Mouse (Mus musculus): ENCODE data around the gene Gm11627. TPM values are rescaled to one million over a fixed set of nuclear protein-coding genes. Genes with fewer than 3 reads are reported as not detected.
"Not testable (repeated sequence)": the region's sequence is repeated elsewhere in the genome, so short reads cannot be mapped to it uniquely, and the experiment has no call there.

The Gm11627 gene
- polyA plus RNA-seq, 1 experiment from 2014 or later = not detected

DNA sequence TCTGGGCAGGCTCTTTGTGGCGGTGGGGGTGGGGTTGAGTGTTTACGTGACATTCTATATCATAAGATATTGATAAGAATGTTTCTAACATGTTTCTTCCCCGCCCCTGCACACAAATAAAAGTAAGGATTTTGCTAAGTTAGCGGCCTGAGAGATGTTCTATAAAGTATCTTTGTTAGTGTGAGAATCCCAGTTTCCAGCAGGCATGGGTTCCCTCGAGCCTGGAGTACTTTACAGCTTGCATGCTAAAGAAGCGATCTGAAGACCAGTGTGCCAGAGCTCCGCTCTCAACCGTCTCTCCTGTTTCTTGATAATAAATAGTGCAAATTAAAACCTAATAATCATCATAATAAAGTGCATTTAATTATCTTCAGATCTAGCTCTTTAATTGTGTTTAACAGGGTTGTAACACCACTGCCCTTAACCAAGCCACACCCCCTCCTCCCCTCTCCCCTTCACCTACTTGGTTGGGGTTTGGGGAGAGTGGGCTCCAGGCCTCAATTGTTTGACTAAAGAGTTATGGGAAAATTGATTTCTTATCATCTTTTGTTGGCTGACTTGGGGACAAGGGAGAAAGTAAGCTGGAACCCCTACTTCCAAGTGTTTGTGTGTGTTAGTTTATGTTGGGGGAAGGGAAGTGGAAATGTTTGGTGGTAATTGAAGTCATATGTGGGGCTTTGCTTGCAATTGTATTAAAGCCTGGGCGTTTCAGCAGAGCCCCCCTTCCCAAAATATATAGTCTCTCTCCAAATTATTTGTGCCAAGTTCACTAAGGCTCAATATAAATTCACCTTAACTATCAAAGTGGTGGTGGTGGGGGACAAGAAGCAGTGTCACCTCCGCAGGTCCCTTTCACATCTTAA lies 28.7 kb upstream of the Gm11627 start:
- H3K27me3 ChIP-seq (ENCODE audit: insufficient read depth, low read length) = peaks cover 73% of the 10 kb centered on the region

DNA sequence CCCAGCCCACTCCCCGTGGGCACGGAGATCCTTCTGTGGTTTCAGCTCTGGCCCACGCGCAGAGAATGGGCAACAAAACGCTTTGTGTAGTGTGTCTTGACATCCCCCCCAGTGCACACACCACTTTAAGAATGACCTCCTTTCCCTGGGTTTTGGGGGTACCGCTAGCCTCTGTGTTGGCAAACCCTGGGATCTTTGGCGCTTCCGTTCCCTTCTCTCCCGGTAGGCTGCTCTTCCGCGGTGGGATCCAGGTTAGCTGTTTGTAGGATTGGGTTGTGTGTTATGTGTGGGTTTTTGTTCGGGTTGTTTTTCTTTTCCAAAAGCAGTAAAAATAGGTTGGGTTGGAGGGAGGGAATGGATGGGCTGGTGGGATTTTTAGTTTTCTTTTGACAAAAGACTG lies 27.9 kb upstream of the Gm11627 start:
- H3K4me1 ChIP-seq (ENCODE audit: insufficient read depth); H3K9ac ChIP-seq (replicated peaks); H3K4me3 ChIP-seq (ENCODE audit: low read depth, low read length); H3K9me3 ChIP-seq (ENCODE audit: low read length); ATAC-seq; DNase-seq; H3K4me2 ChIP-seq (ENCODE audit: low read depth, low read length); H3K36me3 ChIP-seq (replicated peaks; ENCODE audit: insufficient read depth, low read length); H3K27ac ChIP-seq (ENCODE audit: low read depth): not testable (repeated sequence)
- 22% methylated on average over 12 of the region's 12 CpGs for WGBS (ENCODE audit: insufficient replicate concordance)
- H3K27me3 ChIP-seq (ENCODE audit: insufficient read depth, low read length) = peaks cover 77% of the 10 kb centered on the region

More for the DNA sequence above, 28.7 kb upstream of the Gm11627 start:
- no peak for DNase-seq
- no peak overlapping the region for H3K9ac ChIP-seq (replicated peaks)
- no peak for ATAC-seq
- H3K4me2 ChIP-seq (ENCODE audit: low read depth, low read length) = no peak overlapping the region
- WGBS (ENCODE audit: insufficient replicate concordance) = 50% methylated on average over 10 of the region's 10 CpGs
- peaks cover 3% of the 10 kb centered on the region; the same call in 1 of the 2 replicates for H3K4me1 ChIP-seq (ENCODE audit: insufficient read depth)
- H3K4me3 ChIP-seq (ENCODE audit: low read depth, low read length) = no peak overlapping the region
- H3K27ac ChIP-seq (ENCODE audit: low read depth) = no peak overlapping the region
- no peaks in the 10 kb centered on the region for H3K9me3 ChIP-seq (ENCODE audit: low read length)
- TF ChIP-seq CTCF (IDR thresholded peaks at IDR 0.05; ENCODE audit: low read depth) = no peak
- no peak for TF ChIP-seq EP300 (IDR thresholded peaks at IDR 0.05; ENCODE audit: low read depth)
- H3K36me3 ChIP-seq (replicated peaks; ENCODE audit: insufficient read depth, low read length) = no peaks in the 10 kb centered on the region

DNA sequence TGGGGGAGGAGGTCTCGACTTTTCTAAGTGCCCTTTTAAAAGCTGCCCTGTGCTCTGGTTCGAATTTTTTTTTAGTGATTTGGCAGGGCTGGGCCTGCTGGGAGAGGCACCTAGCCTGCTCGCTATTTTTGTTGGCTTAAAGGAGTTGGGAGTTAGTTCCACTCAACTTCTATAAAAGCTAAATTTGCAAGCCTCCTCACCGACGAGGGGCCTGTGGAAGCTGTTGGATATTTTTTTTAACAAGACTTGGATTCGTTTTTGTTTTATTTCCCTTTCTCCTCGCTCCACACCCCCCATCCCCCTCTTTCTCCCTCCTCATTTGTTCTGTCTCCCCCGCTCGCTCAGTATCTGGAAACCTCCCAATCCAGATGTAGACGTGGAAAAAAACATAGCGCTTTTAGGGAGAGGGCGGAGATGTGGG lies 27.5 kb upstream of the Gm11627 start:
- Histone ChIP-seq H3K9ac (replicated peaks) (no peak overlapping the region), H3K27ac (ENCODE audit: low read depth) (no peak overlapping the region), H3K9me3 (ENCODE audit: low read length) (no peaks in the 10 kb centered on the region), H3K27me3 (ENCODE audit: insufficient read depth, low read length) (peaks cover 81% of the 10 kb centered on the region), H3K36me3 (replicated peaks; ENCODE audit: insufficient read depth, low read length) (no peaks in the 10 kb centered on the region), H3K4me2 (ENCODE audit: low read depth, low read length) (no peak overlapping the region), H3K4me1 (ENCODE audit: insufficient read depth) (peaks cover 3% of the 10 kb centered on the region; the same call in 1 of the 2 replicates), H3K4me3 (ENCODE audit: low read depth, low read length) (no peak overlapping the region)
- no peak for DNase-seq
- ATAC-seq = no peak
- TF ChIP-seq CTCF (IDR thresholded peaks at IDR 0.05; ENCODE audit: low read depth) (no peak), EP300 (IDR thresholded peaks at IDR 0.05; ENCODE audit: low read depth) (no peak)
- 16% methylated on average over 12 of the region's 12 CpGs for WGBS (ENCODE audit: insufficient replicate concordance)

- Histone ChIP-seq H3K4me3 (ENCODE audit: low read depth, low read length) (peak overlapping the region; percentile 48; the same call in 1 of the 2 replicates), H3K27me3 (ENCODE audit: insufficient read depth, low read length) (peaks cover 86% of the 10 kb centered on the region), H3K9ac (replicated peaks) (no peak overlapping the region), H3K27ac (ENCODE audit: low read depth) (no peak overlapping the region), H3K9me3 (ENCODE audit: low read length) (no peaks in the 10 kb centered on the region), H3K36me3 (replicated peaks; ENCODE audit: insufficient read depth, low read length) (no peaks in the 10 kb centered on the region), H3K4me1 (ENCODE audit: insufficient read depth) (peaks cover 3% of the 10 kb centered on the region; the same call in 1 of the 2 replicates), H3K4me2 (ENCODE audit: low read depth, low read length) (peak overlapping the region; percentile 67; the same call in 1 of the 2 replicates)
- TF ChIP-seq EP300 (IDR thresholded peaks at IDR 0.05; ENCODE audit: low read depth) = no peak
- TF ChIP-seq CTCF (IDR thresholded peaks at IDR 0.05; ENCODE audit: low read depth) = no peak
- no peak for ATAC-seq
- WGBS (ENCODE audit: insufficient replicate concordance) = 4% methylated on average over 62 of the region's 62 CpGs
- DNase-seq = peak; percentile 22
Observed at GRCm38 (mm10) chr11:102605553-102606416, 26.5 kb upstream of the Gm11627 start.

DNA sequence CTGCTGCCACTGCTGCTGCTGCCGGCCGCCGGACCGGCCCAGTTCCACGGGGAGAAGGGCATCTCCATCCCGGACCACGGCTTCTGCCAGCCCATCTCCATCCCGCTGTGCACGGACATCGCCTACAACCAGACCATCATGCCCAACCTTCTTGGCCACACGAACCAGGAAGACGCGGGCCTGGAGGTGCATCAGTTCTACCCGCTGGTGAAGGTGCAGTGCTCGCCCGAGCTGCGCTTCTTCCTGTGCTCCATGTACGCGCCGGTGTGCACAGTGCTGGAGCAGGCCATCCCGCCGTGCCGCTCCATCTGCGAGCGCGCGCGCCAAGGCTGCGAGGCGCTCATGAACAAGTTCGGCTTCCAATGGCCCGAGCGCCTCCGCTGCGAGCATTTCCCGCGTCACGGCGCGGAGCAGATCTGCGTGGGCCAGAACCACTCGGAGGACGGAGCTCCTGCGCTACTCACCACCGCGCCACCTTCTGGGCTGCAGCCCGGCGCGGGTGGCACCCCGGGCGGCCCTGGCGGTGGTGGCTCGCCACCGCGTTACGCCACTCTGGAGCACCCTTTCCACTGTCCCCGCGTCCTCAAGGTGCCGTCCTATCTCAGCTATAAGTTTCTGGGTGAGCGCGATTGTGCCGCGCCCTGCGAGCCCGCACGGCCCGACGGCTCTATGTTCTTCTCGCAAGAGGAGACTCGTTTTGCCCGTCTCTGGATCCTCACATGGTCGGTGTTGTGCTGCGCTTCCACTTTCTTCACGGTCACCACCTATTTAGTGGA lies 25.7 kb upstream of the Gm11627 start:
- peak; percentile 30 for DNase-seq
- no peak overlapping the region for H3K9ac ChIP-seq (replicated peaks)
- WGBS (ENCODE audit: insufficient replicate concordance) = 1% methylated on average over 58 of the region's 74 CpGs
- no peak for ATAC-seq
- H3K9me3 ChIP-seq (ENCODE audit: low read length) = no peaks in the 10 kb centered on the region
- peaks cover 80% of the 10 kb centered on the region for H3K27me3 ChIP-seq (ENCODE audit: insufficient read depth, low read length)
- peak; percentile 13; the same call in 1 of the 2 replicates for TF ChIP-seq CTCF (IDR thresholded peaks at IDR 0.05; ENCODE audit: low read depth)
- no peak for TF ChIP-seq EP300 (IDR thresholded peaks at IDR 0.05; ENCODE audit: low read depth)
- no peak overlapping the region for H3K27ac ChIP-seq (ENCODE audit: low read depth)
- peak overlapping the region; percentile 67 for H3K4me2 ChIP-seq (ENCODE audit: low read depth, low read length)
- peaks cover 3% of the 10 kb centered on the region; the same call in 1 of the 2 replicates for H3K4me1 ChIP-seq (ENCODE audit: insufficient read depth)
- H3K4me3 ChIP-seq (ENCODE audit: low read depth, low read length) = peak overlapping the region; percentile 48
- no peaks in the 10 kb centered on the region for H3K36me3 ChIP-seq (replicated peaks; ENCODE audit: insufficient read depth, low read length)

Measured in liver, postnatal 0 days (tissue).